Mouse (Mus musculus): Measurements from ENCODE around the gene Lurap1.

DNA sequence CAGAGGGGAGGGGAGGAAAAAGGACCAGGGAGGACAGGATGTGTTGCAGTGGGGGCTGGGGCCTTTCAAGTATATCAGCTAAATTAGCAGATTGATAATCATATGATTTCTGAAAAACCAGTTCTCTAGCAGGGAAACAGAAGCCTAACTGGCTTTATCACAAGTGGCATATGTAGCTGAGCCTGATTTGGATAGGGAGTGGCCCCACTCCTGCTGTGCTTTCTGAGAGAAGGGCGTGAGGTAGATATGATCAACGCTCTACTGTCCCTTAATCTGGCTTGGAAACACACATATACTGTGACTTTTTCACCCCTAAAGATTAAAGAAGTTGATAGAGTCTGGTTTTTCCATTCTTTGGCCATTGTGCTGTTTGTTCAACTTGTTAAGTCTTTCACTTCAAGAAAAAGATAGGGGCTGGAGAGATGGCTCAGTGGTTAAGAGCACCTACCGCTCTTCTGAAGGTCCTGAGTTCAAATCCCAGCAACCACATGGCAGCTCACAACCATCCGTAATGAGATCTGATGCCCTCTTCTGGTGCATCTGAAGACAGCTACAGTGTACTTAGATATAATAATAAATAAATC lies 25.2 kb downstream of the Lurap1 start:
- TF ChIP-seq GATA1 (IDR thresholded peaks at IDR 0.05; ENCODE audit: low read length) = no peak
- TF ChIP-seq TAL1 (IDR thresholded peaks at IDR 0.05; ENCODE audit: low read length) = no peak
